Mouse (Mus musculus) midbrain, postnatal 0 days (tissue): ENCODE data around the gene Dlat. TPM values are rescaled to one million over a fixed set of nuclear protein-coding genes. Genes with fewer than 3 reads are reported as not detected.

Experiments used
- ATAC-seq: fragments of 200-750 bp; cut with Nextera tagmentation; 2 replicates; pipeline ENCODE4 v1.8.0; 2017; ENCODE audit warnings: moderate number of reproducible peaks, mild to moderate bottlenecking, moderate TSS enrichment, moderate library complexity; ENCODE audit not compliant: low FRiP score
- DNase-seq: peaks from one replicate; pipeline ENCODE4 v3.0.0-alpha.2; 2015; ENCODE audit warnings: low spot score
- H3K27ac ChIP-seq: fragments of 300-500 bp; sonication (generic); 2 replicates; pipeline ENCODE4 v1.5.1; 2014; ENCODE audit warnings: low read depth, mild to moderate bottlenecking, low read length, mixed read lengths
- H3K27me3 ChIP-seq: fragments of 300-500 bp; sonication (generic); 2 replicates; pipeline ENCODE4 v1.6.1; 2014; ENCODE audit warnings: low read length, control low read depth, mixed read lengths; ENCODE audit not compliant: insufficient read depth
- H3K36me3 ChIP-seq: fragments of 300-500 bp; sonication (generic); 2 replicates; pipeline ENCODE4 v1.6.1; 2014; ENCODE audit warnings: low read length, control low read depth, mixed read lengths; ENCODE audit not compliant: insufficient read depth
- H3K4me1 ChIP-seq: fragments of 300-500 bp; sonication (generic); 2 replicates; pipeline ENCODE4 v1.6.1; 2014; ENCODE audit warnings: mild to moderate bottlenecking, control low read depth, antibody characterized with exemption, low read length, mixed read lengths; ENCODE audit not compliant: insufficient read depth
- H3K4me2 ChIP-seq: fragments of 300-500 bp; sonication (generic); 2 replicates; pipeline ENCODE4 v1.6.1; 2014; ENCODE audit warnings: low read depth, mild to moderate bottlenecking, low read length, mixed read lengths; ENCODE audit not compliant: poor library complexity, severe bottlenecking
- H3K4me3 ChIP-seq: fragments of 300-500 bp; sonication (generic); 2 replicates; pipeline ENCODE4 v1.5.1; 2014; ENCODE audit warnings: low read depth, mild to moderate bottlenecking, low read length, moderate library complexity
- H3K9ac ChIP-seq: fragments of 300-500 bp; sonication (generic); replicated peaks from 2 replicates; pipeline ENCODE4 v1.6.1; 2014; ENCODE audit warnings: mild to moderate bottlenecking, low read length, moderate library complexity, mixed read lengths; ENCODE audit not compliant: poor library complexity, severe bottlenecking
- H3K9me3 ChIP-seq: fragments of 300-500 bp; sonication (generic); 2 replicates; pipeline ENCODE4 v1.6.1; 2016; ENCODE audit warnings: low read length, control low read depth
- CTCF ChIP-seq: IDR thresholded peaks from 2 replicates; pipeline ENCODE4 v1.5.1; 2016; ENCODE audit warnings: antibody characterized with exemption, mild to moderate bottlenecking
- WGBS: fragments of 180-500 bp; shearing (Covaris S2); extraction: QIAGEN DNeasy Blood & Tissue Kit; methylation state at CpG from one replicate; pipeline ENCODE4 v1.1.7; 2014; 5-methylcytosine and 5-hydroxymethylcytosine counted together
- polyA plus RNA-seq: library from polyadenylated mRNA; unstranded; fragments of >200 nt; fragmentation: Nextera tagmentation; extraction: Ambion mirVana; gene quantifications from 2 replicates; pipeline ENCODE4 v1.2.1, GENCODE M21; 2015
- total RNA-seq: library from RNA; depleted of rRNA; stranded (reverse); fragments of >200 nt; gene quantifications from 2 replicates; pipeline ENCODE4 v1.2.3, GENCODE M21; 2014; rRNA removed

Gene Dlat
- total and polyA plus RNA-seq, 2 experiments from 2014 or later: 58.7 to 67.4 TPM

GRCm38 (mm10) chr9:50593544-50593943, 66.0 kb downstream of the Dlat start:
- Histone ChIP-seq H3K4me1 (no peaks in the 10 kb centered on the region), H3K27me3 (no peaks in the 10 kb centered on the region), H3K4me3 (no peak overlapping the region), H3K36me3 (peaks cover 28% of the 10 kb centered on the region), H3K9me3 (no peaks in the 10 kb centered on the region), H3K27ac (no peak overlapping the region), H3K9ac (no peak overlapping the region), H3K4me2 (no peak overlapping the region)
- no peak for ATAC-seq
- peak; percentile 62 for TF ChIP-seq CTCF
- DNase-seq: no peak
- 93% methylated on average over 3 of the region's 3 CpGs for WGBS

GRCm38 (mm10) chr9:50592955-50593354, 66.6 kb downstream of the Dlat start:
- no peak overlapping the region for H3K4me2 ChIP-seq
- H3K9me3 ChIP-seq: no peaks in the 10 kb centered on the region
- no peaks in the 10 kb centered on the region for H3K4me1 ChIP-seq
- WGBS: 90% methylated on average over 9 of the region's 9 CpGs
- H3K27ac ChIP-seq: no peak overlapping the region
- DNase-seq (no peak), ATAC-seq (no peak)
- no peak overlapping the region for H3K9ac ChIP-seq
- TF ChIP-seq CTCF: no peak
- H3K27me3 ChIP-seq: no peaks in the 10 kb centered on the region
- H3K36me3 ChIP-seq: peaks cover 22% of the 10 kb centered on the region
- H3K4me3 ChIP-seq: no peak overlapping the region

GRCm38 (mm10) chr9:50590856-50591518, 68.6 kb downstream of the Dlat start:
- no peak overlapping the region for H3K9ac ChIP-seq
- H3K9me3 ChIP-seq: no peaks in the 10 kb centered on the region
- no peaks in the 10 kb centered on the region for H3K27me3 ChIP-seq
- H3K27ac ChIP-seq: no peak overlapping the region
- no peak for ATAC-seq
- peaks cover 7% of the 10 kb centered on the region; the same call in 1 of the 2 replicates for H3K36me3 ChIP-seq
- DNase-seq: no peak
- TF ChIP-seq CTCF: no peak
- WGBS: 77% methylated on average over 10 of the region's 10 CpGs
- no peak overlapping the region for H3K4me2 ChIP-seq
- no peak overlapping the region for H3K4me3 ChIP-seq
- no peaks in the 10 kb centered on the region for H3K4me1 ChIP-seq

GRCm38 (mm10) chr9:50586955-50587354, 72.6 kb downstream of the Dlat start:
- H3K27me3 ChIP-seq: no peaks in the 10 kb centered on the region
- H3K27ac ChIP-seq: no peak overlapping the region
- 78% methylated on average over 4 of the region's 4 CpGs for WGBS
- H3K36me3 ChIP-seq: no peaks in the 10 kb centered on the region
- H3K4me3 ChIP-seq: no peak overlapping the region
- no peak overlapping the region for H3K9ac ChIP-seq
- no peaks in the 10 kb centered on the region for H3K9me3 ChIP-seq
- no peak for ATAC-seq
- no peaks in the 10 kb centered on the region for H3K4me1 ChIP-seq
- no peak overlapping the region for H3K4me2 ChIP-seq
- no peak for DNase-seq
- no peak for TF ChIP-seq CTCF

GRCm38 (mm10) chr9:50585145-50585818, 74.3 kb downstream of the Dlat start:
- 88% methylated on average over 6 of the region's 6 CpGs for WGBS

More at GRCm38 (mm10) chr9:50585145-50585818, 74.3 kb downstream of the Dlat start:
- Histone ChIP-seq H3K4me3 (no peak overlapping the region), H3K27me3 (no peaks in the 10 kb centered on the region), H3K27ac (no peak overlapping the region), H3K9me3 (no peaks in the 10 kb centered on the region), H3K4me2 (no peak overlapping the region), H3K4me1 (no peaks in the 10 kb centered on the region), H3K9ac (no peak overlapping the region), H3K36me3 (no peaks in the 10 kb centered on the region)
- no peak for ATAC-seq
- no peak for TF ChIP-seq CTCF
- no peak for DNase-seq

Other genes starting within 250 kb of the Dlat start
- 0.33 TPM in 1 of 2 replicates, not detected in the other for gene Plet1, start 165.3 kb downstream of the Dlat start, total RNA-seq
- 0.52 and 0.80 TPM in 2 replicates for gene Plet1, start 165.3 kb downstream of the Dlat start, polyA plus RNA-seq
- 76.6 and 82.3 TPM in 2 replicates for gene Pts, start 131.1 kb downstream of the Dlat start, total RNA-seq
- 116 and 119 TPM in 2 replicates for gene Pts, start 131.1 kb downstream of the Dlat start, polyA plus RNA-seq
- gene Il18, start 105.0 kb downstream of the Dlat start, total RNA-seq: 18.2 and 20.5 TPM in 2 replicates
- 35.0 and 37.8 TPM in 2 replicates for gene Il18, start 105.0 kb downstream of the Dlat start, polyA plus RNA-seq
- gene Bco2, start 104.6 kb downstream of the Dlat start, total RNA-seq: 0.14 and 0.49 TPM in 2 replicates
- gene Bco2, start 104.6 kb downstream of the Dlat start, polyA plus RNA-seq: 0.42 and 0.48 TPM in 2 replicates
- not detected in 2 replicates for gene Tex12, start 98.5 kb downstream of the Dlat start, total RNA-seq
- gene Tex12, start 98.5 kb downstream of the Dlat start, polyA plus RNA-seq: not detected in 2 replicates
- 189 and 214 TPM in 2 replicates for gene Sdhd, start 56.0 kb downstream of the Dlat start, total RNA-seq
- 308 and 333 TPM in 2 replicates for gene Sdhd, start 56.0 kb downstream of the Dlat start, polyA plus RNA-seq
- 185 and 193 TPM in 2 replicates for gene Timm8b, start 55.9 kb downstream of the Dlat start, total RNA-seq
- 404 and 419 TPM in 2 replicates for gene Timm8b, start 55.9 kb downstream of the Dlat start, polyA plus RNA-seq
- gene Pih1d2, start 42.5 kb downstream of the Dlat start, total RNA-seq: 1.3 and 15.0 TPM in 2 replicates
- 3.3 and 6.1 TPM in 2 replicates for gene Pih1d2, start 42.5 kb downstream of the Dlat start, polyA plus RNA-seq
- gene Nkapd1, start 42.3 kb downstream of the Dlat start, total RNA-seq: 10.9 and 19.3 TPM in 2 replicates
- 18.7 and 22.5 TPM in 2 replicates for gene Nkapd1, start 42.3 kb downstream of the Dlat start, polyA plus RNA-seq
- gene Dixdc1, start 79.7 kb upstream of the Dlat start, total RNA-seq: 33.3 and 52.6 TPM in 2 replicates
- 26.1 and 28.6 TPM in 2 replicates for gene Dixdc1, start 79.7 kb upstream of the Dlat start, polyA plus RNA-seq
- 1.3 and 1.5 TPM in 2 replicates for gene 2310030G06Rik, start 86.8 kb upstream of the Dlat start, total RNA-seq
- 2.9 and 3.3 TPM in 2 replicates for gene 2310030G06Rik, start 86.8 kb upstream of the Dlat start, polyA plus RNA-seq
- gene Cryab, start 91.5 kb upstream of the Dlat start, total RNA-seq: 6.2 and 11.3 TPM in 2 replicates
- gene Cryab, start 91.5 kb upstream of the Dlat start, polyA plus RNA-seq: 18.7 and 19.7 TPM in 2 replicates
- 1.1 and 5.2 TPM in 2 replicates for gene Hspb2, start 92.6 kb upstream of the Dlat start, total RNA-seq
- 2.5 and 2.6 TPM in 2 replicates for gene Hspb2, start 92.6 kb upstream of the Dlat start, polyA plus RNA-seq
- gene Fdxacb1, start 108.5 kb upstream of the Dlat start, total RNA-seq: 9.7 and 14.1 TPM in 2 replicates
- 9.2 and 13.1 TPM in 2 replicates for gene Fdxacb1, start 108.5 kb upstream of the Dlat start, polyA plus RNA-seq
- gene Alg9, start 115.2 kb upstream of the Dlat start, total RNA-seq: 97.6 and 106 TPM in 2 replicates
- gene Alg9, start 115.2 kb upstream of the Dlat start, polyA plus RNA-seq: 51.4 and 57.3 TPM in 2 replicates
- 29.0 and 33.0 TPM in 2 replicates for gene 1110032A03Rik, start 115.7 kb upstream of the Dlat start, total RNA-seq
- 59.6 and 60.7 TPM in 2 replicates for gene 1110032A03Rik, start 115.7 kb upstream of the Dlat start, polyA plus RNA-seq
- gene Ppp2r1b, start 185.5 kb upstream of the Dlat start, total RNA-seq: 14.8 and 17.0 TPM in 2 replicates
- gene Ppp2r1b, start 185.5 kb upstream of the Dlat start, polyA plus RNA-seq: 27.9 and 30.2 TPM in 2 replicates